Mouse (Mus musculus) adrenal gland, adult 18-20 months (tissue): ENCODE measurements around the gene Clcnkb. TPM values are rescaled to one million over a fixed set of nuclear protein-coding genes. Genes with fewer than 3 reads are reported as not detected.

ENCODE experiments used
- DNase-seq, 2 experiments: peaks; one replicate each; pipeline ENCODE4 v3.0.0; 2021 to 2022; ENCODE audit warnings: low spot score in 2 of 2
- total RNA-seq, 2 experiments: library from RNA; stranded (reverse); gene quantifications; 1 replicate in 1 of 2; 2 replicates in 1 of 2; pipeline ENCODE4 v1.2.3; 2021

Gene Clcnkb
- total RNA-seq, 2 experiments from 2014 or later = not detected

DNA sequence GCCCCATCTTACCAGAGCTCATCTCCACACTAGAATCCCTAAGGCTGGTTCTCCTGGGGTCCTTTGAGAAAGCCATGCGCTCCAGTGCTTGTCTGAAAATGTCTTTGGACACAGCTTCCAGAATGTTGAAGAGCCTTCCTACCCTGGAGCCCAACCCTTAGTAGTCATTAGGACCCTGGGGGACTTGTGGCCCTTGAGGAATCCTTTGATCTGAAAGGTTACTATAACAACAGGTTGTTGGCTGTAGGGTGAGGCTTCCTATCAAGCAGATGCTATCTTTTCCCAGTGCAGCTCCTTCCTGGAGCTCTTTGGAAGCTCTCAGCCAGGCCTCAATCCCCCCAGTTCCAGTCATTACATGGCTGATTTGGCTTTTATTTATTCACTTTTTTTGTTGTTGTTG is 20.2 kb upstream of the Clcnkb start, which contains the start of gene Srarp:
Gene Srarp (minus strand): TSS at position 132 of the 400 bp plus-strand sequence.
- no peak for DNase-seq

DNA sequence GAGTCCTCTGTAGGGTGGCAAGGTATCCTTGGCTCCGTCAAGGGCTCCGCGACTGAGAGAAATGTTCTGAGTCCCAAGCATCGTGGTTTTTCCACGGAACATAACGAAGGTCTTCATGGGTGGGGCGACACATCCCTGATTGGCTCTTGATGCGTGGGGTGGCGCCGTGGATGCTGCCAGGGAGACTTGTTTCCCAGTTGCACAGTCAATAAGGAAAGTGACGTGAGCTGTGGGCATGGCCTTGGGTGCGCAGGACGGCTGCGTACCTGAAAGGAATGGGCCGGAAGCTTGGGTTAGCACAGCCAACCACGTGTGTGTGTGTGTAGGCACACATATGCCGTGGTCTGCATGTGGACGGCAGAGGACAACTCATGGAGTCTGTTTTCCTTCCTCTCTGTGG is 17.4 kb upstream of the Clcnkb start:
- DNase-seq = no peak

GRCm38 (mm10) chr4:141432666-141433065 is 16.9 kb upstream of the Clcnkb start:
- no peak for DNase-seq

- DNase-seq = peak; percentile 77 to 79
Measured at GRCm38 (mm10) chr4:141430997-141431396, 15.2 kb upstream of the Clcnkb start.

DNA sequence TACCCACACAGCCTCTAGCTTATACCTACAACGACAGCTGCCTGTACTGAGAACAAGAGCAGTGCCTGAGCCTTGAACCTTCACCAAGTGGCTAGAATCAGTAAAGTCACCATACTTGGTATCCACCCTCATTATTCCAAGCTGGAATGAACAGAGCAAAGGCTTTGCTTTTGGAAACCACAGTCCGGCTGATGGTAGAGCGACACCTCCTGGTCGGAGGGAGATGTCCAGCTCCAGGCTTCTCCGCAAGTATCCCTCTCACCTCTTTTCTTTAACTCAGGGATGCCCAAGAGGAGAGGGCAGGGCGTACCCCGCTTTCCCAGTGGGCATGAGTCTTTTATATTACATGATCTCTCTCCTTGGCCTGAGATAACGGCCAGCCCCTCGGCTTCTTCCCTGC is 14.0 kb upstream of the Clcnkb start:
- DNase-seq = no peak

DNA sequence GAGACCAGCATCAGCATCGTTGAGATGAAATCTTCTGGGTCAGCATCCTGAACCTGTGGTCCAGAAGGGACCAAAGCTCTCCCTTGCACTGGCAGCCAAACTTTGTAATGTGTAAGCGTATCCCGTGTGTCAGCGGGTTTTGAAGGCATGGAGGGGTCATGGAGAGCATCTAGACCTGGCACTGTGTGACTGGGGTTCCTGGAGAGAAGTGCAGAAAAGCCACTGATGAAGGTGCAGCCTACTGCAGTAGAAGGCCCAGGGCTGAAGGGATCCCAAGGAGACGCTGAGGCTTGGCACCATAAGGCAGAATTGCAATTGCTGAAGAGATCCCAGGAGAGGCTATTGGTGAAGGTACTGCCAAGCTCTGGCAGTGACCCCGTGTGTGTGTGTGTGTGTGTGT is 13.6 kb upstream of the Clcnkb start:
- DNase-seq = no peak

- no peak for DNase-seq
Measured at GRCm38 (mm10) chr4:141427921-141428320, 12.1 kb upstream of the Clcnkb start.

DNA sequence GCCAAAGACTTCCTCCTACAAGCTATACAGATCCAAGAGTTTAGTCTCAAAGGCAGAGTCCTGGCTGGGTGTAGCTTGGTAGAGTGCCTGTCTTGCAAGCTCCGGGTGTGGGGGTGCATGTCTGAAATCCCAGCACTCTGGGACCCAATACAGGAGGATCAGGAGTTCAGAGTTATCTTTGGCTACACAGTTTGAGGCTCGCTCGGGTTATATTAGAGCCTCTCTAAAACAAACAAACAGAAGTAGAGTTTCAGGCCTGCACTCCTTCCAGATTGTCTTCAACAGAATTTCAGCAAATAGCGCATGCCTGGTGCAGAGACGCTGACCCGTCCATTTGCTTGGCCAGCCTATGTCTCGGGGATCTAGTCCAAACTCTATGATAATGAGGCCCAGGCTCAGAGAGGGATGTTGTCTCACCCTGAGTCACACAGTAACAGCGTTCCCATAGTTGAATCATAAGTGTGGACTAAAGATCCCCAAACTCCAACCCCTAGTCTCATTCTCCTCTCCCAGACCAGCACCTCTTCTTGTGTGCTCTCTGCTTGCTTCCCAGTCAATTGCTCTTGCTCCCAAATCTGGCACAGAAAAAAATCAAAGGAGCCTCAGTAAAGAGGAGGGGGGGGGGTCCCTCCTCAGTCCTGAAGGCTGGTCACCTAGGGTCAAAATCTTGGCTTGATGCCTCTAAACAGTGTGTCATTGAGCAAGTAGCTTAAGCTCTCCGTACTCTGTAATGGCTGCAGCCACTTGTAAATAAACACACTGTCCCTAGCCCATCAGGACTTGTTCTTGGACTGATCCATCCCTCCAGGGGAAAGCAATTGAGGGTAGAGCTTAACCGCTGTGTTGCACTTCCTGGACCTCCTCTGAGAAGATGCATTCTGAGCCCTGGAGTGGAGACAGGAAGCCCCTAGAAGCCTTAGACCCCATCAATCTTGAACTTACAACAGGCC is 11.3 kb upstream of the Clcnkb start:
- no peak for DNase-seq

- no peak for DNase-seq
Measured at GRCm38 (mm10) chr4:141425484-141426479, 10.0 kb upstream of the Clcnkb start.

DNA sequence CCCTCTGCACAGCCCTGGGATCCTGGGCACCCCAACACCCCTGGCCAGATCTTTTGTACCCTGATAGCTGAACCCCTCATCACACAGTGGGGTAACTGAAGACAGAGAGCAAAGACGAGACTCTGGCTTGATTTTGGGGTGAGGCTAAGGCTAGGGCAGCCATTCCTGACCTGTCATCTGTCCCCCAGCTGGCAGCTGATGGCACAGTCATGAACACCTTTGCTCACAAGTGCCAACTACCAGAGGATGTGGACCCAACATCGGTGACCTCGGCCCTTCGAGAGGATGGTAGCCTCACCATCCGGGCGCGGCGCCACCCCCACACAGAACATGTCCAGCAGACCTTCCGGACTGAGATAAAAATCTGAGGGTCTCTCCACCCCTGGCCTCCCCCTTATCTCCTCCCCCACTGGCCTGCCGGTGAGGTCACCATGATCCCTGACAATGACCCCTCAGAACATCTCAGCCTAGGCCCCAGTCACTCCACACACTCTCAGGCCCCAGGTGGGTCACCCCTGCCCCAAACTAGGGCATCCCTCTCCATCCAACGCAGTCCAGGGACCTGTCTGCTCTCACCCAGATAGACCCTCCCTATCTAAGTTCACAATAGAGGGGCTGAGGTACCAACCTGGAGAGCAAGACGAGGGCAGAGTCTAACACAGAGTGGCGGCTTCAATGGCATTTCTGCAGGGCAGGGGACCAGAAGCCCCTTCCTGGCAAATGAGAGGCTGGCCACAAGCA is 8.0 kb upstream of the Clcnkb start:
- DNase-seq = no peak

GRCm38 (mm10) chr4:141423288-141423687 is 7.5 kb upstream of the Clcnkb start:
- no peak for DNase-seq

DNA sequence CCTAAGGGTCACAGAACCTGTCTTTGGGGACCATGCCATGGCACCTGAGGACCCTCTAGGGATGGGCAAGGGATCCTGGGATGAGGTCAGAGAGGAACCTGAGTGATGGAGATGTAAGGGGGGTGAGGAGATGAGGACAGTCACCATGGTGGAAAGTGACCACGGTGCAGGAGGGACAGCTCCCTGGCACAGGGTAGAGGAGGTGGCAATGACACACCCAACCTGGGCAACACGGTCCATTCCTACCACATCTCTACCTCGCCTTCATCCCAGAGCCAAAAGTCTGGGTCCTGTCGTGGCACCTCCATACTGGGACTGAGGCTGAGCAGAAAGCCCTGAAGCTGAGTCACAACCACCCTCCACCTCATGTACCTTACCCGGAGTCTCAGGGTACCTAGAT is 7.0 kb upstream of the Clcnkb start:
- no peak for DNase-seq

DNA sequence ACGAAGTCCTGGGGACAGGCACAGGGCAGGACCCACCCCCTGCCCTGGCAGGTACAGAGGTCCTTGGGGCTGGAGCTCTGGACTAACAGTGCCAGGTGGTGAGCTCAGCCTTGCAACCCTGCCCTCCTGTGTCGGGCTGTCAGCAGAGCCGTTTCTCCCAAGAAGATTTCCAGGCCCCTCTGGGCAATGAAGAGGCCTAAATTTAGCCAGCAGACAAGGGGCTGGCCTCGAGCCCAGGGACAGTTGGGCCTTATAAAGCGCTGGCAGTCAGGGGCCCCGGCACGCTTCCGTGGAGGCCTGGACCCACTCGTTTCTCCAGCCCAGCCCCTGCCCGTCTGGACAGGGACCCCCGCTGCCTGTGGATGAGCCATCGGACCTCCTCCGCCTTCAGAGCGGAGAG is 5.6 kb upstream of the Clcnkb start:
- DNase-seq = no peak

DNA sequence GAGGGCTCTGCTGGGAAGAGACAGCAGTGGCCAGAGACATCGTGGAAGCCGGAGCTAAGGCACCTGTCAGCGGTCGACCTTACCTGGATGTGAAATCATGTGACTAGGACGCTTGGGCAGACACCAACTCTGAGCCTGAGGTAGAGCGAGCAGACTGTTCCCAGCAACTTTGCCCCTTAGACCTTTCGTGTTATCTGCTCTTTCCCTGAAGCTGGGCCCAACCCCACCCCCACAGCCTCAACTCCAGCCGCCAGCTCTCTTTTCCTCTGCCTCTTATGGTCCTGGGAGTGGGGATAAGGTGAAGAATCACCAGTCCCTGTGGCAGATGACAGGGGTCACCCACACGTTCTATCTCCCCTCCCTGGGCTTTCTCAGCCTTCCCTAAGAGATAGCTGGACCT is 5.1 kb upstream of the Clcnkb start:
- no peak for DNase-seq

DNA sequence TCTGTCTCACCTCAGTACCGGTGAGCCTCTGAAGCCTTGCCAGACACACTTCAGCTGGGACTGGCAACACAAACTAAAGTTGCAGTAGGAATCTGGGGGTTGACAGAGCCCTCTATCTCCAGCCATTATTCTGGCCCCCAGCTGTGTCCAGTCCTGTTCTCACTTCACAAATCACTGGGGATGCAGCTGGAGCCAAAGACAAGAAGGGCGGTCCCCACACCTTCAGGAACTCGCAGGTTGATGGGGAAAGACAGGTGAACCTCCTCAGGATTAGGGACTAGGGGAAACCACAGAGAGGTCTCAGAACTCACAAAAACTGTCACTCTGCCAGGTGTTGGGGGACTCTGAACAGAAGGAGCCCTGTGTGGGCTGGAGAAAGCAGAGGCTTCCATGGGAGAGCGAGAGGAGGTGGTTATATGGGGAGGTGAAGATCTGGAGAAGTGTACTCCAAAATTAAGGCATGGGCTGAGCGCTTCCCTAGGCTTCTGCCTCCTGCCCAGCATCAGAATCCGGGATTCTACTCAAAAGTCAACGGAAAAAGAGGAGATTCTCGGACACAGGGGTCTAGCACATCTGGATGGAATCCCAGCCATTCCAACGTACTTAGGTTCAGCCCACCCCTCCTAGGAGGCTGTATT is 4.5 kb upstream of the Clcnkb start, which contains the start of gene Hspb7:
Gene Hspb7 (plus strand): TSS at position 588 of the 638 bp plus-strand sequence.
- DNase-seq = no peak

DNA sequence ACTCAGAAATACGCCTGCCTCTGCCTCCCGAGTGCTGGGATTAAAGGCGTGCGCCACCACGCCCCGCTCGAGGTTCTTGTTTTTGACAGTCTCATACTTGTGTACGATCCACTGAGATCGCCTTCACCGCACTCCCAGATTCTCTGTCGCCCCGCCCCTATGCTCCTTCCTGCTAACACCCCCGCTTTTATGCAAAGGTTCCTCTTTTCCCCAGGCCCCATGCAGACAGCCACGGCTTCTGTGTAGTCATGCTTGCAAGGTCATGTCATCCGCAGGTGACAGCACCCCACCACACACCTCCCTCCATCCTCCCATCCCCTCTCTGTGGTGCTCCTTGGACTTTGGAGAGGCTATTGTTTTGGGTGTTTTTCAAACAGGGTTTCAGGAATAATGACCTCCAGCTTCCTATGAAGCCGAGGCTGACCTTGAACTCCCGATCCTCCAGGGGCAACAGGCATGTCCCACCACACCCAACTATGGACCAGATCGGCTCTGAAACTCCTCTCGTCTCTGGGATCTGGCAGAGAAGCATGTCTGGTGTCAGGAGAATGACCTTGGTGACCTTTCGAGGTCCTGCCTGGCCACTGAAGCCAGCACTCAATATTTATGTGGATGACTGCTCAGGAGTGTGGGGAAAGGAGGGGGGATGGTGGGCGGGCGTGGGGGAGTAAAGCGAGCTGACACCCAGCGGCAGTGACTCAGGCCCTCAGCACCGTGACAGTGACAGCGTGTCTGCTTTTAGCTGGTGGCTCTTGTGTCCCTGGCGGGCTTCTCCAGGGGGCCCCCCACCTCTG is 3.8 kb upstream of the Clcnkb start:
- no peak for DNase-seq

- no peak for DNase-seq
Measured at GRCm38 (mm10) chr4:141411430-141411992, 4.3 kb downstream of the Clcnkb start.

DNA sequence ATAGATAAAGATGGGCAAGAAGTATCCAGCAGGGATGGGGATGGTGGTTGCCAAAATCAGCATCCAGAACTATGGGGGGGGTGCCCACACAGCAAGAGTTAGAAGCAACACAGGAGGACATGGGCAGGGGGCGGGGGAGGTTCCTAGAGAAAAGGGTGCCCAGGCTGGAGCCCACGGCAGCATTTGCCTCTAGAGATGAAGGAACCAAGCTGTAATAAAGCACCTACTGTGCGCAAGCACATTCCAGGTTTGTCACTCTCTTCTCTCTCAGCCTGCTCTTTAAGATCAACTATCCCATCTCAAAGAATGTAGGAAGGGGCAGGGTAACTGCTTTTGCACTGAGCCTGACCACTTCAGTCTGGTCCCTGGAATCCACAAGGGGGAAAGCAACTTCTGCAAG is 7.2 kb downstream of the Clcnkb start:
- DNase-seq = no peak
